Mouse (Mus musculus) stomach, embryonic 16.5 days (tissue): ENCODE measurements at regions not wholly inside any gene's neighbourhood (a gene's known extent, or its start where the extent isn't known, plus 50 kb on each side); places are given as distances from the start of the nearest gene placed in this dataset.

Experiments used
- ATAC-seq: fragments of 200-750 bp; cut with Nextera tagmentation; 2 replicates; pipeline ENCODE4 v1.8.0; 2017; ENCODE audit warnings: moderate number of reproducible peaks, moderate TSS enrichment; ENCODE audit not compliant: insufficient read depth, low FRiP score
- H3K27ac ChIP-seq: fragments of 300-500 bp; sonication (generic); 2 replicates; pipeline ENCODE4 v1.5.1; 2014; ENCODE audit warnings: low read length
- H3K27me3 ChIP-seq: fragments of 300-500 bp; sonication (generic); 2 replicates; pipeline ENCODE4 v1.6.1; 2014; ENCODE audit warnings: low read length, control low read depth, mixed read lengths; ENCODE audit not compliant: control insufficient read depth, insufficient read depth
- H3K36me3 ChIP-seq: fragments of 300-500 bp; sonication (generic); 2 replicates; pipeline ENCODE4 v1.6.1; 2014; ENCODE audit warnings: low read length; ENCODE audit not compliant: control insufficient read depth, insufficient read depth
- H3K4me1 ChIP-seq: fragments of 300-500 bp; sonication (generic); 2 replicates; pipeline ENCODE4 v1.6.1; 2014; ENCODE audit warnings: low read length, control low read depth, mixed read lengths; ENCODE audit not compliant: control insufficient read depth, insufficient read depth
- H3K4me2 ChIP-seq: fragments of 300-500 bp; sonication (generic); 2 replicates; pipeline ENCODE4 v1.6.1; 2014; ENCODE audit warnings: low read depth, low read length, mixed read lengths
- H3K4me3 ChIP-seq: fragments of 300-500 bp; sonication (generic); replicated peaks from 2 replicates; pipeline ENCODE4 v1.5.1; 2014; ENCODE audit warnings: mild to moderate bottlenecking, low read length
- H3K9ac ChIP-seq: fragments of 300-500 bp; sonication (generic); 2 replicates; pipeline ENCODE4 v1.6.1; 2014; ENCODE audit warnings: low read length
- H3K9me3 ChIP-seq: fragments of 300-500 bp; sonication (generic); replicated peaks from 2 replicates; pipeline ENCODE4 v1.6.1; 2016; ENCODE audit warnings: low read length, control low read depth; ENCODE audit not compliant: control insufficient read depth
- WGBS: fragments of 180-500 bp; shearing (Covaris S2); extraction: QIAGEN DNeasy Blood & Tissue Kit; methylation state at CpG from one replicate; pipeline ENCODE4 v1.1.7; 2014; 5-methylcytosine and 5-hydroxymethylcytosine counted together

- Histone ChIP-seq H3K4me1 (peaks cover 8% of the 10 kb centered on the region; the same call in 1 of the 2 replicates), H3K9me3 (no peaks in the 10 kb centered on the region), H3K27me3 (no peaks in the 10 kb centered on the region), H3K36me3 (no peaks in the 10 kb centered on the region), H3K4me2 (no peak overlapping the region), H3K4me3 (no peak overlapping the region), H3K9ac (no peak overlapping the region), H3K27ac (peak overlapping the region; percentile 41; the same call in 1 of the 2 replicates)
- peak; percentile 68 for ATAC-seq
- WGBS = 50% methylated on average over 3 of the region's 3 CpGs
Observed at GRCm38 (mm10) chr15:96132636-96133035, 154.7 kb upstream of the Arid2 start.

- H3K27ac ChIP-seq = no peak overlapping the region
- no peak for ATAC-seq
Observed at GRCm38 (mm10) chr15:96135250-96135731, 152.0 kb upstream of the Arid2 start.

GRCm38 (mm10) chr15:96135816-96136215 lies 151.5 kb upstream of the Arid2 start:
- Histone ChIP-seq H3K4me3 (no peak overlapping the region), H3K9ac (no peak overlapping the region), H3K27me3 (no peaks in the 10 kb centered on the region), H3K36me3 (no peaks in the 10 kb centered on the region), H3K27ac (no peak overlapping the region), H3K4me1 (peaks cover 8% of the 10 kb centered on the region; the same call in 1 of the 2 replicates), H3K4me2 (no peak overlapping the region; the same call in 1 of the 2 replicates), H3K9me3 (no peaks in the 10 kb centered on the region)
- 25% methylated on average over 5 of the region's 6 CpGs for WGBS
- ATAC-seq = no peak

More at GRCm38 (mm10) chr15:96135250-96135731, 152.0 kb upstream of the Arid2 start:
- WGBS = 17% methylated on average over 13 of the region's 13 CpGs
- H3K27me3 ChIP-seq = no peaks in the 10 kb centered on the region
- H3K4me1 ChIP-seq = peaks cover 8% of the 10 kb centered on the region; the same call in 1 of the 2 replicates
- H3K4me3 ChIP-seq = peak overlapping the region; percentile 10; the same call in 1 of the 2 replicates
- H3K9ac ChIP-seq = no peak overlapping the region
- peak overlapping the region; percentile 39 for H3K4me2 ChIP-seq
- H3K9me3 ChIP-seq = no peaks in the 10 kb centered on the region
- H3K36me3 ChIP-seq = no peaks in the 10 kb centered on the region

GRCm38 (mm10) chr15:96137534-96137933 lies 149.8 kb upstream of the Arid2 start:
- no peak overlapping the region for H3K9ac ChIP-seq
- H3K4me2 ChIP-seq = no peak overlapping the region
- H3K9me3 ChIP-seq = no peaks in the 10 kb centered on the region
- H3K27ac ChIP-seq = no peak overlapping the region
- no peak for ATAC-seq
- H3K4me3 ChIP-seq = no peak overlapping the region
- H3K36me3 ChIP-seq = no peaks in the 10 kb centered on the region
- 82% methylated on average over 17 of the region's 17 CpGs for whole genome bisulfite sequencing
- no peaks in the 10 kb centered on the region for H3K27me3 ChIP-seq
- H3K4me1 ChIP-seq = peaks cover 6% of the 10 kb centered on the region; the same call in 1 of the 2 replicates

- Histone ChIP-seq H3K4me3 (no peak overlapping the region), H3K4me2 (no peak overlapping the region), H3K9me3 (no peaks in the 10 kb centered on the region), H3K36me3 (no peaks in the 10 kb centered on the region), H3K27ac (no peak overlapping the region), H3K4me1 (peaks cover 4% of the 10 kb centered on the region; the same call in 1 of the 2 replicates), H3K9ac (no peak overlapping the region), H3K27me3 (no peaks in the 10 kb centered on the region)
- ATAC-seq = no peak
- 84% methylated on average over 3 of the region's 3 CpGs for WGBS
Observed at GRCm38 (mm10) chr15:96137945-96138344, 149.4 kb upstream of the Arid2 start.

GRCm38 (mm10) chr15:96153489-96153888 lies 133.8 kb upstream of the Arid2 start:
- 51% methylated on average over 6 of the region's 6 CpGs for WGBS
- Histone ChIP-seq H3K4me1 (peaks cover 3% of the 10 kb centered on the region; the same call in 1 of the 2 replicates), H3K27ac (no peak overlapping the region), H3K9ac (no peak overlapping the region), H3K9me3 (no peaks in the 10 kb centered on the region), H3K36me3 (no peaks in the 10 kb centered on the region), H3K4me2 (no peak overlapping the region), H3K27me3 (no peaks in the 10 kb centered on the region), H3K4me3 (no peak overlapping the region)
- ATAC-seq = no peak

- Histone ChIP-seq H3K27me3 (no peaks in the 10 kb centered on the region), H3K4me1 (peaks cover 3% of the 10 kb centered on the region; the same call in 1 of the 2 replicates), H3K36me3 (no peaks in the 10 kb centered on the region), H3K4me3 (no peak overlapping the region), H3K27ac (no peak overlapping the region), H3K9me3 (no peaks in the 10 kb centered on the region; the same call in 1 of the 2 replicates), H3K4me2 (no peak overlapping the region), H3K9ac (no peak overlapping the region)
- WGBS = 74% methylated on average over 4 of the region's 4 CpGs
- ATAC-seq = no peak
Observed at GRCm38 (mm10) chr15:96158321-96158720, 129.0 kb upstream of the Arid2 start.

GRCm38 (mm10) chr15:96164771-96165431 lies 122.4 kb upstream of the Arid2 start:
- no peak overlapping the region for H3K27ac ChIP-seq
- no peak overlapping the region for H3K9ac ChIP-seq
- WGBS = 58% methylated on average over 13 of the region's 13 CpGs
- H3K4me3 ChIP-seq = no peak overlapping the region
- H3K4me1 ChIP-seq = no peaks in the 10 kb centered on the region
- ATAC-seq = no peak
- no peaks in the 10 kb centered on the region; the same call in 1 of the 2 replicates for H3K9me3 ChIP-seq
- no peaks in the 10 kb centered on the region for H3K36me3 ChIP-seq
- no peaks in the 10 kb centered on the region for H3K27me3 ChIP-seq
- no peak overlapping the region for H3K4me2 ChIP-seq

- ATAC-seq = no peak
- H3K4me1 ChIP-seq = no peaks in the 10 kb centered on the region
- H3K9me3 ChIP-seq = no peaks in the 10 kb centered on the region
- H3K27ac ChIP-seq = no peak overlapping the region
- H3K4me3 ChIP-seq = no peak overlapping the region
- WGBS = 74% methylated on average over 9 of the region's 9 CpGs
- no peak overlapping the region for H3K9ac ChIP-seq
- no peak overlapping the region for H3K4me2 ChIP-seq
- no peaks in the 10 kb centered on the region for H3K36me3 ChIP-seq
- H3K27me3 ChIP-seq = no peaks in the 10 kb centered on the region
Observed at GRCm38 (mm10) chr15:96167256-96167655, 120.1 kb upstream of the Arid2 start.
